Mouse (Mus musculus) heart, postnatal 10 days (tissue): ENCODE measurements around the gene Rhoa. TPM values are rescaled to one million over a fixed set of nuclear protein-coding genes. Genes with fewer than 3 reads are reported as not detected.

Experiments
- DNase-seq, 2 experiments: peaks; one replicate each; pipeline ENCODE4 v3.0.0; 2021
- intact Hi-C: fragments of 180-260 bp; cut with DNase I; formaldehyde crosslinking; loops from one replicate; pipeline ENCODE4 v1.15.1; 2025
- total RNA-seq, 2 experiments: library from RNA; stranded (reverse); gene quantifications; 2 replicates each; pipeline ENCODE4 v1.2.3; 2021

Rhoa gene
- total RNA-seq, 2 experiments from 2014 or later, result 328 to 329 TPM

GRCm38 (mm10) chr9:108338886-108339781, 33.2 kb downstream of the Rhoa start, which contains the start of gene Gpx1:
Gpx1 (plus strand) TSS chr9:108338903.
- DNase-seq, result peak; percentile 94 to 95
- intact Hi-C loops, result loop anchor here (2.0 kb wide), 1 partner anchor 32 kb away; the partner anchor contains the start of genes Rhoa and Tcta

DNA sequence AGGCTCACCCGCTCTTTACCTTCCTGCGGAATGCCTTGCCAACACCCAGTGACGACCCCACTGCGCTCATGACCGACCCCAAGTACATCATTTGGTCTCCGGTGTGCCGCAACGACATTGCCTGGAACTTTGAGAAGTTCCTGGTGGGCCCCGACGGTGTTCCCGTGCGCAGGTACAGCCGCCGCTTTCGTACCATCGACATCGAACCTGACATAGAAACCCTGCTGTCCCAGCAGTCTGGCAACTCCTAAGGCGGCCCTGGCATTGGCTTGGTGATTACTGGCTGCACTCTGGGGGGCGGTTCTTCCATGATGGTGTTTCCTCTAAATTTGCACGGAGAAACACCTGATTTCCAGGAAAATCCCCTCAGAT, 33.9 kb downstream of the Rhoa start:
- peak; percentile 29 to 43 for DNase-seq
- intact Hi-C loops, result loop anchor here (2.0 kb wide), 1 partner anchor 33 kb away; the partner anchor contains the start of genes Rhoa and Tcta

- intact Hi-C loops, result no loop called here
- DNase-seq, result peak; percentile 28 to 39
Observed at GRCm38 (mm10) chr9:108340258-108341138, 34.6 kb downstream of the Rhoa start.

GRCm38 (mm10) chr9:108341139-108341475, 35.2 kb downstream of the Rhoa start:
- intact Hi-C loops, result no loop called here
- no peak for DNase-seq

GRCm38 (mm10) chr9:108341801-108342200, 35.9 kb downstream of the Rhoa start:
- intact Hi-C loops, result no loop called here
- DNase-seq, result no peak

DNA sequence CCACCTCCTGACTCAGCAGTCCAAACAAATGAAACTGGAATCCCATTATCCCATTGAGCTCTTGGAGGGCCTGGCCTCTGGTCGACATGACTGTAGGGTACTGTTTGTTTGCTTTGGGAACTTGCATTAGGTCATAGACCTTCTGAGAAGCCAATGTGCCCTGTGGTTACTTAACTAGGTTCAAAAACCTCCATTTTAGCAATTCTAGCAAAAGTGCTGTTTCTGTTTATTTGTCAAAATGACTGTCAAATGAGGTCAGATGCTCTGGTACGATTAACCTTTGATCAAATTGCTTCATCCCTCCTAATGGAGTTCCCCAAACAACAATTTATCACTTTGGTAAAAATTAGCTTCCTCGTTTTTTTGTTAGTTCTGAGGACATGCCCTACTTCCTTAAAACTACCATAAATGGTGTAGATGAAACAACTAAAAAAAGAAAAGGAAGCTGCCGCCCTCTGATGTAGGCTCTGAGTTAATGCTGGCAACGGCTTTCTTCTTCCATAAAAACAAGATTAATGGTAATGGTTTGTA, 36.4 kb downstream of the Rhoa start:
- DNase-seq, result no peak
- intact Hi-C loops, result no loop called here

DNA sequence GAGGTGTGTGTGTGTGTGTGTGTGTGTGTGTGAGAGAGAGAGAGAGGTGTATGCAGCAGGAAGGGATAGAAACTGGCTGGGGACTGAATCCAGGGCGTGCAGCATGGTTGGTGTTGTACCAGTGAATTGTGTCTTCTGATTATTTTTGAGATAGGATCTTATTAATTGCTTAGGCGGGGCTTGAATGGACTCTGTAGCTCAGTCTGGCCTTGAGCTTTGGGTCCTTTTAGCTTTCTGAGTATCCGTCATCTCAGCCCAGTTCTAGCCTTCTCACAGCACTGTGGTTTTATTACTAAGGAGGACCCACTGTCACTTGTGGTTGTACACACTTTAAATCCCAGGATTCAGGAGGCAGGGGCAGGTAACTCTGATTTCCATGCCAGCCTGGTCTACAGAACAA, 37.4 kb downstream of the Rhoa start:
- intact Hi-C loops, result no loop called here
- no peak for DNase-seq

DNA sequence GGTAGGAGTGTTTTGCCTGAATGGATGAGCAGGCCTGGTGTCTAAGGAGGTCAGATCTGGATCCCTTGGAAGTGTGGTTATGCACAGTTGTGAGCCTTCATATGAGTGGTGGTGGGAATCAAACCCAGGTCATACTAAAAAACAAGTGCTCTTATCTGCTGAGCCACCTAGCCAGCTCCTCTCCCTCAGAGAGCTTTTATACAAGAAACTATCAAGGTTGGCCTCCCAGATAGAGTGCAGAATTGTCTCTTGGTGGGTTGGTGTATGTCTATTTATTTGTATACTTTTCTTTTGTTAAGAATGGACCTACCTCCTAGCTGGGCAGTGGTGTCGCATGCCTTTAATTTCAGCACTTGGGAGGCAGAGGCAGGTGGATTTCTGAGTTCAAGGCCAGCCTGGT, 37.9 kb downstream of the Rhoa start:
- no peak for DNase-seq
- intact Hi-C loops, result no loop called here

DNA sequence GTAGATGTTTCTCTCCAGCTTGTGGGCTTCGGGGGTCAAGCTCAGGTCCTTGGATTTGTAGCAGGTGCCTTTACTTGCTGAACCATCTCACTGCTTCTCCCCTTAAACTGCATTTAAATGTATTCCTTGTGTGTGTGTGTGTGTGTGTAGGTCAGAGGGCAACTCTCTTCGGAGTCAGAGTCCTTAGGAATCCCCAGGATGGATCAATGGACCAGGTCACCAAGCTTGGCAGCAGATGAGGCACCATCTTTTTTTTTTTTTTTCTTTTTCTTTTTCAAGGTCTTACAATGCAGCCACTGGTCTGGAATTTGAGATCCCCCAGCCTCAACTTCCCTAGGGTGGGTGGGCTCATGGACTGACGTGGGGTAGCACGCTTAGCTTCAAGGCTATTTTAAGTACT, 38.5 kb downstream of the Rhoa start:
- intact Hi-C loops, result no loop called here
- no peak for DNase-seq

GRCm38 (mm10) chr9:108347024-108347423, 41.1 kb downstream of the Rhoa start:
- DNase-seq, result no peak
- intact Hi-C loops, result no loop called here

- intact Hi-C loops, result no loop called here
- peak; percentile 91 to 92 for DNase-seq
Observed at GRCm38 (mm10) chr9:108347540-108348289, 41.8 kb downstream of the Rhoa start, which contains the start of gene Usp4. Usp4 (plus strand) TSS chr9:108347853.

DNA sequence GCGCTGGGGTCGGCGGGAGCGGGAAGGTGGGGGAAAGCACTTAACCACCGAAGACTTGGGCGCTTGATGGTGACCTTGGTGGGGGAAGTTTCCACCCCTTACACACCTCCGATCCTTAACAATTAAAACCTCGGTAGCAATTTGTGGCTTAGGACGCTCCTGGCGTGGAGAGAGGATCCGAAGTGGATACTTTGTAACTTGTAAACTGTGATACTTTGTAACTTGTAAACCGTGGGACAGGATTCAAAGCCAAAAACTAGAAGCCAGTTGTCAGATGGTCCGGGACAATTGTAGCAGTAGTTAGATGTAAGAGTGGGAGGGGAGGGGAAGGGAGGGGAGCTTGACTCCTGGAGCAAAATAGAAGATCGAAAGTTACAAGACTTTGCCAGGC, 42.4 kb downstream of the Rhoa start:
- no peak for DNase-seq
- intact Hi-C loops, result no loop called here

DNA sequence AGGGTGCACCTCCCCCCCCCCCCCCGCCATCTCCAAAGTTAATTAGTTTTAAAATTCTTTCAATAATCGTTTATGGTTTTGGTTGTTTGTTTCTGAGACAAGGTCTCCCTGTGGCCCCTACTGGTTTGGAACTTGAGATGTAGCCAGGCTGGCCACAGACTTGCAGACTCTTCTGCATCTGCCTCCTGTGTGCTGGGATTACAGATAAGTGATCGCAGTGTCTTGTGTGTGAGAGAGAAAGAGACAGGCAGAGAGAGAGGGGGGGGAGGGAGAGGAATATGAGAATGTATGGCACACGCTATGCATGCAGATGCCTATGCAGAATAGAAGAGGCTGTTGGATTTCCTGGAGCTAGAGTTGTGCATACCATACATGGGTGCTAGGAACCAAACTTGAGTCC, 43.8 kb downstream of the Rhoa start:
- no peak for DNase-seq
- intact Hi-C loops, result no loop called here

- intact Hi-C loops, result no loop called here
- no peak for DNase-seq
Observed at GRCm38 (mm10) chr9:108378234-108378633, 72.3 kb downstream of the Rhoa start.

- intact Hi-C loops, result no loop called here
- no peak for DNase-seq
Observed at GRCm38 (mm10) chr9:108378736-108379135, 72.8 kb downstream of the Rhoa start.

- intact Hi-C loops, result no loop called here
- no peak for DNase-seq
Observed at GRCm38 (mm10) chr9:108379294-108379693, 73.4 kb downstream of the Rhoa start.

DNA sequence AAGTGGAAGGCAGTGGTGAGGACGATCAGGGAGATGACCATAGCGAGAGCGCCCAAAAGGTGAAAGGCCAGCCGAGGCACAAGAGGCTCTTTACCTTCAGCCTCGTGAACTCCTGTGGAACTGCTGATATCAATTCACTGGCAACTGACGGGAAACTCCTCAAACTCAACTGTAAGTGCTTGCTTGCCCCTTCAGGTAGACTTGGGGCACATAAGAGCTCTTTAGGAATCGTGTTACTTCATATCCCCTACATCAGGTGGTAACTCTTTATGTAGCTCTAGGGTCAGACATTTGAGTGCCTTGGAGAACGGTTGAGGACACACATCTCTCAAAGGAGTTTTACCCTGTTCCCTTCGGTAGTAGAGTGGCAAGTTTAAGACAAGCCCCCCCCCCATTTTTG, 75.5 kb downstream of the Rhoa start:
- DNase-seq, result no peak
- intact Hi-C loops, result loop anchor here (5.0 kb wide), 1 partner anchor 71 kb away; no protein-coding TSS in a partner anchor

GRCm38 (mm10) chr9:108385006-108385405, 79.1 kb downstream of the Rhoa start:
- no peak for DNase-seq
- intact Hi-C loops, result no loop called here

DNA sequence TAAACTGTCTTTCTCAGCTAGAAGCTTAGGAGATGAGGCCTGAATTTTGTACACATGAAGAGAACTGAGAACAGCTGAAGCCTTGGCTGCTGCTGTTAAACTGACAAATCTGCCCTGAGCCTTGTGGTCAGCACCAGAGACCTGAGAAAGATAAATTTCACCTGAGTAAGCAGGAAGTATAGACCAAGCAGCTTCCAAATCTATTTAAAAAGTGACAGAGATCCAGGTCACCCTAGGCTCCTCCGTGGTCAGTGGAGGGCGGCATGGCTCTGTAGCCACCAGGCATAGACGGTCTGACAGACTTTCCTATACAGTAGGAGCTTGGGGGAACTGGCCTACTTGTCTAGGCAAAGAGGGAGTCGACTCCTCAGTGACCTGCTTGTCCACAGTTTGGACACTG, 80.9 kb downstream of the Rhoa start:
- intact Hi-C loops, result no loop called here

More for the DNA sequence above, 80.9 kb downstream of the Rhoa start:
- DNase-seq, result no peak
